Comparison of ENCODE assay signal across 9 mouse cellular contexts in genomic region chr1:184791109-184791508, GRCm38 (mm10). TPM values are rescaled to one million over a fixed set of nuclear protein-coding genes. Genes with fewer than 3 reads are reported as not detected.
DNase-seq lines count a peak whose midpoint lies in the region.
"Had no signal": no experiment of that assay in that cellular context is flagged by ENCODE, and none has a peak within 500 bp of the region (broad histone marks: within the 10 kb centered on the region; RNA-seq: fewer than 3 reads in every experiment).

No protein-coding gene starts in this region.

- no peak overlapping the region for H3K27ac ChIP-seq in heart, embryonic 10.5 days

- H3K4me3 ChIP-seq in heart, embryonic 10.5 days: no peak overlapping the region
- H3K4me3 ChIP-seq: myocyte had no signal

- WGBS in heart, embryonic 10.5 days: 6% methylated on average over 2 of the region's 2 CpGs

- H3K36me3 ChIP-seq in heart, embryonic 10.5 days: no peaks in the 10 kb centered on the region

- H3K27me3 ChIP-seq in heart, embryonic 10.5 days (ENCODE audit: insufficient read depth, poor library complexity, severe bottlenecking): 0 out of 2 replicates have a peak, but pooled peaks cover 7% of the 10 kb centered on the region

- H3K9me3 ChIP-seq in heart, embryonic 10.5 days: no peaks in the 10 kb centered on the region

- peaks cover 7% of the 10 kb centered on the region for H3K4me1 ChIP-seq in heart, embryonic 10.5 days

- DNase-seq in heart, adult 8-10 months (ENCODE audit: low spot score): peak; percentile 28
- no peak for DNase-seq in heart, embryonic 10.5 days (ENCODE audit: low spot score)
- peak; percentile 56 to 67 for DNase-seq in right cerebral cortex, adult 2 months (ENCODE audit: low spot score in 2 of 2)
- DNase-seq in right cerebral cortex, postnatal 25 days: no peak
- peak; percentile 50 for DNase-seq in c-Kit-positive CD71-positive TER-119-positive erythroid progenitor cells, embryonic 14.5 days (ENCODE audit: low spot score)
- peak; percentile 42 to 67 for DNase-seq in kidney, postnatal 36 days
- DNase-seq in retina, postnatal 7 days (ENCODE audit: low read depth, low spot score): peak; percentile 40
- DNase-seq in ovary, postnatal 10 days (ENCODE audit: low spot score): no peak

RNA-seq across cellular contexts. Expression of gene Marc1, which starts 20.0 kb away (rescaled TPM):
- total RNA-seq in heart, adult 8-10 months (2022): not detected
- polyA plus RNA-seq in heart, embryonic 10.5 days (2016; fragmentation: Nextera tagmentation; extraction: Ambion mirVana): 0.21 and 0.70 TPM in 2 replicates
- polyA plus RNA-seq: myocyte had no signal

RNA-seq across cellular contexts. Expression of gene Marc2, which starts 55.1 kb away (rescaled TPM):
- total RNA-seq in heart, adult 8-10 months (2022): 100 to 1,000 TPM; 113 to 146 (median 132) TPM
- polyA plus RNA-seq in heart, embryonic 10.5 days (2016; fragmentation: Nextera tagmentation; extraction: Ambion mirVana): 72.9 and 98.6 TPM in 2 replicates

RNA-seq across cellular contexts. Expression of gene Hlx, which starts 58.7 kb away (rescaled TPM):
- total RNA-seq in heart, adult 8-10 months (2022): 1 to 10 TPM; 7.3 to 8.4 (median 8.0) TPM
- polyA plus RNA-seq in heart, embryonic 10.5 days (2016; fragmentation: Nextera tagmentation; extraction: Ambion mirVana): 3.1 and 19.4 TPM in 2 replicates

Comparison
In these comparisons a context has a peak if more than half of its experiments do, and no peak if none do; other contexts are left out.
1. DNase-seq: peak in heart, adult 8-10 months (single experiment), right cerebral cortex, adult 2 months (2 of 2), c-Kit-positive CD71-positive TER-119-positive erythroid progenitor cells, embryonic 14.5 days (single experiment), kidney, postnatal 36 days (2 of 2) and retina, postnatal 7 days (single experiment); none in heart, embryonic 10.5 days (single experiment), right cerebral cortex, postnatal 25 days (single experiment) and ovary, postnatal 10 days (single experiment).